Mouse (Mus musculus) forebrain, embryonic 12.5 days (tissue): ENCODE measurements at regions not wholly inside any gene's neighbourhood (a gene's known extent, or its start where the extent isn't known, plus 50 kb on each side); places are given as distances from the start of the nearest gene placed in this dataset.
A peak's percentile ranks its signal among the peaks of the same experiment; 100 is the strongest.

Source experiments
- ATAC-seq: fragments of 200-750 bp; cut with Nextera tagmentation; 2 replicates; pipeline ENCODE4 v1.8.0; 2017; ENCODE audit warnings: moderate TSS enrichment; ENCODE audit not compliant: low FRiP score
- H3K27ac ChIP-seq: fragments of 300-500 bp; sonication (generic); 2 replicates; pipeline ENCODE4 v1.5.1; 2016; ENCODE audit warnings: mild to moderate bottlenecking
- H3K27me3 ChIP-seq: fragments of 300-500 bp; sonication (generic); 2 replicates; pipeline ENCODE4 v1.6.1; 2016; ENCODE audit warnings: mild to moderate bottlenecking
- H3K36me3 ChIP-seq: fragments of 300-500 bp; sonication (generic); replicated peaks from 2 replicates; pipeline ENCODE4 v1.6.1; 2016; ENCODE audit warnings: mild to moderate bottlenecking
- H3K4me1 ChIP-seq: fragments of 300-500 bp; sonication (generic); 2 replicates; pipeline ENCODE4 v1.6.1; 2016
- H3K4me2 ChIP-seq: fragments of 300-500 bp; sonication (generic); 2 replicates; pipeline ENCODE4 v1.6.1; 2016; ENCODE audit warnings: mild to moderate bottlenecking, moderate library complexity
- H3K4me3 ChIP-seq: fragments of 300-500 bp; sonication (generic); replicated peaks from 2 replicates; pipeline ENCODE4 v1.5.1; 2016; ENCODE audit warnings: mild to moderate bottlenecking
- H3K9ac ChIP-seq: fragments of 300-500 bp; sonication (generic); 2 replicates; pipeline ENCODE4 v1.6.1; 2016; ENCODE audit warnings: mild to moderate bottlenecking
- H3K9me3 ChIP-seq: fragments of 300-500 bp; sonication (generic); 2 replicates; pipeline ENCODE4 v1.6.1; 2016
- WGBS: fragments of 180-500 bp; shearing (Covaris S2); methylation state at CpG from one replicate; pipeline ENCODE4 v1.1.7; 2016; 5-methylcytosine and 5-hydroxymethylcytosine counted together

- H3K4me2 ChIP-seq: no peak overlapping the region
Observed at GRCm38 (mm10) chr12:56233209-56233608, 112.5 kb downstream of the Mbip start.

GRCm38 (mm10) chr12:56224142-56224895 lies 121.4 kb downstream of the Mbip start:
- ATAC-seq: no peak
- Histone ChIP-seq H3K27ac (no peak overlapping the region), H3K4me3 (no peak overlapping the region), H3K36me3 (no peaks in the 10 kb centered on the region), H3K9me3 (no peaks in the 10 kb centered on the region), H3K27me3 (no peaks in the 10 kb centered on the region), H3K4me2 (no peak overlapping the region), H3K9ac (no peak overlapping the region), H3K4me1 (no peaks in the 10 kb centered on the region)
- WGBS: 89% methylated on average over 3 of the region's 3 CpGs

More at GRCm38 (mm10) chr12:56233209-56233608, 112.5 kb downstream of the Mbip start:
- Histone ChIP-seq H3K36me3 (no peaks in the 10 kb centered on the region), H3K4me1 (no peaks in the 10 kb centered on the region), H3K4me3 (no peak overlapping the region), H3K9me3 (0 out of 2 replicates have a peak, but pooled peaks cover 3% of the 10 kb centered on the region), H3K9ac (no peak overlapping the region), H3K27ac (no peak overlapping the region), H3K27me3 (no peaks in the 10 kb centered on the region)
- ATAC-seq: no peak

- Histone ChIP-seq H3K9ac (no peak overlapping the region), H3K27ac (no peak overlapping the region), H3K4me3 (no peak overlapping the region), H3K36me3 (no peaks in the 10 kb centered on the region), H3K4me2 (no peak overlapping the region), H3K4me1 (no peaks in the 10 kb centered on the region), H3K27me3 (no peaks in the 10 kb centered on the region), H3K9me3 (no peaks in the 10 kb centered on the region)
- ATAC-seq: no peak
- WGBS: 90% methylated on average over 3 of the region's 3 CpGs
Observed at GRCm38 (mm10) chr12:56193524-56193923, 152.2 kb downstream of the Mbip start.

- 91% methylated on average over 12 of the region's 12 CpGs for WGBS
- Histone ChIP-seq H3K27ac (no peak overlapping the region), H3K36me3 (no peaks in the 10 kb centered on the region), H3K4me2 (no peak overlapping the region), H3K4me1 (no peaks in the 10 kb centered on the region), H3K4me3 (no peak overlapping the region), H3K27me3 (no peaks in the 10 kb centered on the region), H3K9me3 (no peaks in the 10 kb centered on the region), H3K9ac (no peak overlapping the region)
- ATAC-seq: no peak
Observed at GRCm38 (mm10) chr12:56189562-56189961, 156.1 kb downstream of the Mbip start.

- no peaks in the 10 kb centered on the region for H3K9me3 ChIP-seq
- no peak overlapping the region for H3K4me3 ChIP-seq
- no peak overlapping the region for H3K9ac ChIP-seq
- WGBS: 70% methylated on average over 3 of the region's 3 CpGs
- no peaks in the 10 kb centered on the region for H3K27me3 ChIP-seq
- H3K27ac ChIP-seq: no peak overlapping the region
- no peak overlapping the region for H3K4me2 ChIP-seq
- H3K4me1 ChIP-seq: no peaks in the 10 kb centered on the region
- no peak for ATAC-seq
- H3K36me3 ChIP-seq: no peaks in the 10 kb centered on the region
Observed at GRCm38 (mm10) chr12:56160736-56161135, 185.0 kb downstream of the Mbip start.

GRCm38 (mm10) chr12:56144359-56144758 lies 201.3 kb downstream of the Mbip start:
- Histone ChIP-seq H3K9ac (no peak overlapping the region), H3K4me3 (no peak overlapping the region), H3K27ac (no peak overlapping the region), H3K36me3 (no peaks in the 10 kb centered on the region), H3K4me1 (no peaks in the 10 kb centered on the region), H3K27me3 (no peaks in the 10 kb centered on the region), H3K4me2 (no peak overlapping the region), H3K9me3 (no peaks in the 10 kb centered on the region)
- ATAC-seq: no peak
- 76% methylated on average over 1 of the region's 1 CpGs for WGBS

GRCm38 (mm10) chr12:56143789-56144188 lies 201.9 kb downstream of the Mbip start:
- Histone ChIP-seq H3K9me3 (no peaks in the 10 kb centered on the region), H3K9ac (no peak overlapping the region), H3K4me1 (no peaks in the 10 kb centered on the region), H3K27me3 (no peaks in the 10 kb centered on the region), H3K4me2 (no peak overlapping the region), H3K4me3 (no peak overlapping the region), H3K27ac (no peak overlapping the region), H3K36me3 (no peaks in the 10 kb centered on the region)
- no peak for ATAC-seq
- WGBS: 69% methylated on average over 2 of the region's 2 CpGs

- ATAC-seq: no peak
- 73% methylated on average over 4 of the region's 4 CpGs for WGBS
- H3K36me3 ChIP-seq: no peaks in the 10 kb centered on the region
- no peaks in the 10 kb centered on the region for H3K9me3 ChIP-seq
- no peaks in the 10 kb centered on the region for H3K4me1 ChIP-seq
- no peak overlapping the region for H3K4me3 ChIP-seq
- no peak overlapping the region for H3K27ac ChIP-seq
- no peak overlapping the region for H3K4me2 ChIP-seq
- H3K27me3 ChIP-seq: no peaks in the 10 kb centered on the region
- H3K9ac ChIP-seq: no peak overlapping the region
Observed at GRCm38 (mm10) chr12:56114446-56114845, 231.2 kb downstream of the Mbip start.

- no peaks in the 10 kb centered on the region for H3K4me1 ChIP-seq
- H3K27ac ChIP-seq: no peak overlapping the region
- no peaks in the 10 kb centered on the region for H3K9me3 ChIP-seq
- no peaks in the 10 kb centered on the region for H3K27me3 ChIP-seq
- no peak for ATAC-seq
- no peak overlapping the region for H3K4me2 ChIP-seq
- H3K36me3 ChIP-seq: no peaks in the 10 kb centered on the region
- no peak overlapping the region for H3K4me3 ChIP-seq
- H3K9ac ChIP-seq: no peak overlapping the region
Observed at GRCm38 (mm10) chr12:56081406-56081805, 245.3 kb downstream of the Brms1l start.

GRCm38 (mm10) chr12:56064183-56064582 lies 228.1 kb downstream of the Brms1l start:
- peaks cover 25% of the 10 kb centered on the region for H3K27me3 ChIP-seq
- H3K36me3 ChIP-seq: no peaks in the 10 kb centered on the region
- WGBS: 56% methylated on average over 7 of the region's 7 CpGs
- no peaks in the 10 kb centered on the region for H3K9me3 ChIP-seq
- ATAC-seq: no peak
- H3K4me3 ChIP-seq: no peak overlapping the region
- H3K4me1 ChIP-seq: no peaks in the 10 kb centered on the region
- no peak overlapping the region for H3K4me2 ChIP-seq
- no peak overlapping the region for H3K9ac ChIP-seq
- H3K27ac ChIP-seq: no peak overlapping the region

GRCm38 (mm10) chr12:56058876-56059275 lies 222.8 kb downstream of the Brms1l start:
- Histone ChIP-seq H3K4me2 (no peak overlapping the region), H3K36me3 (no peaks in the 10 kb centered on the region), H3K9me3 (no peaks in the 10 kb centered on the region), H3K9ac (no peak overlapping the region), H3K27me3 (peaks cover 23% of the 10 kb centered on the region), H3K27ac (no peak overlapping the region), H3K4me3 (no peak overlapping the region), H3K4me1 (no peaks in the 10 kb centered on the region)
- no peak for ATAC-seq
- 81% methylated on average over 10 of the region's 10 CpGs for WGBS

GRCm38 (mm10) chr12:56058463-56058862 lies 222.3 kb downstream of the Brms1l start:
- no peaks in the 10 kb centered on the region for H3K9me3 ChIP-seq
- no peak overlapping the region for H3K9ac ChIP-seq
- no peak overlapping the region for H3K4me2 ChIP-seq
- H3K4me1 ChIP-seq: no peaks in the 10 kb centered on the region
- ATAC-seq: peak; percentile 69
- H3K27ac ChIP-seq: no peak overlapping the region
- H3K4me3 ChIP-seq: no peak overlapping the region
- 13% methylated on average over 17 of the region's 17 CpGs for WGBS
- H3K27me3 ChIP-seq: peaks cover 23% of the 10 kb centered on the region
- no peaks in the 10 kb centered on the region for H3K36me3 ChIP-seq

- Histone ChIP-seq H3K9ac (no peak overlapping the region), H3K27me3 (peaks cover 17% of the 10 kb centered on the region), H3K27ac (no peak overlapping the region), H3K36me3 (no peaks in the 10 kb centered on the region), H3K4me2 (no peak overlapping the region), H3K9me3 (no peaks in the 10 kb centered on the region), H3K4me1 (no peaks in the 10 kb centered on the region), H3K4me3 (no peak overlapping the region)
- ATAC-seq: no peak
- WGBS: 84% methylated on average over 6 of the region's 6 CpGs
Observed at GRCm38 (mm10) chr12:56055382-56055781, 219.3 kb downstream of the Brms1l start.
